Mouse (Mus musculus) frontal cortex, adult 2 months (tissue): ENCODE results near the gene Npy1r. TPM values are rescaled to one million over a fixed set of nuclear protein-coding genes. Genes with fewer than 3 reads are reported as not detected.
A peak's percentile ranks its signal among the peaks of the same experiment; 100 is the strongest.

Source experiments
- DNase-seq, 2 experiments: peaks; one replicate each; pipeline ENCODE4 v3.0.0; 2022; ENCODE audit warnings: low spot score in 1 of 2; ENCODE audit errors: extremely low spot score in 1 of 2
- polyA plus RNA-seq: library from polyadenylated mRNA; depleted of rRNA; stranded (reverse); fragments of >200 nt; gene quantifications from 2 replicates; pipeline ENCODE4 v1.2.3, GENCODE M21; 2012; rRNA removed

The Npy1r gene
- 19.6 and 22.5 TPM in 2 replicates for polyA plus RNA-seq

DNA sequence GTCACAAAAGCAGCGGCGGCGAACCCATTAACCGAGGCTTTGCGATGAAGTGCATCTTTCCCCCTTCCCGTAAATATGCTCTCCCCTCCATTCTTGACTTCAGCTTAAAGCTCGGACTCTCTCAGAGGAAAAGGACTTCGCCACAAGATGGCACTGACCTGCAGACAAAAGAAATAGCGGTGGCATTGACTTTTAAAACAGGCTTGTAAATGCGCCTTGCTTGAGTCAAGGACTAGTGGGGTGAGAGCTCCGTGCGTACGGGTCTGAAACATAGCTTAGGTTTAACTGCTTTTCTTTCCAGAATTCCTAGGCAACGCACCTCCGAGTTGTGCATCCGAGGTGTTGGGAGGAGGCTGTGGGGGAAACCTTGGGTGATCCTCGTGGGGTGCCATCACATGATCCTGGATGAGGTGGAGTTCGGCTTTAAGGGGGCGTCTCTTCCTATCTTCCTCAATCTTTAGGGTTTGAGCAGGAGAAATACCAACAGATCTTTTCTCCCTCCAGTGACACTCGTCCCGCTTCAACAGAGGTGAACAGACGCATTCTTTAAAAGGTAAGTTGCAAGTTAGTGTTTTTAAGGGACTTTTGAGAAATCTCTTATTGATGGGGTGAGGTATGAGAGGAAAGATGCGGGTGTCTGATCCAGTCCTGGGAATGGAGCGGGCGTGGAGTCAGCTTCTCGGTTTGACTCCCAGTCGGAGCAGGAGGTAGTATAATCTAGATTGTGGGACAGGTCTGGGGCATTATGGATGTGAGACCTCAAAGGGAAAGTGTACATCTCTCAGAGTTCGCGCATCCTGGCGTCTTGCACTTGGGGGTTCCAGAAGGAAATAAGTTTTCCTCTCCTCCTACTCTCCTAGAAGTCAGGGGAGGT, at the start of gene Npy1r:
Gene Npy1r (plus strand): TSS at position 223 of the 874 bp plus-strand sequence.
- DNase-seq: peak; percentile 51 to 79

DNA sequence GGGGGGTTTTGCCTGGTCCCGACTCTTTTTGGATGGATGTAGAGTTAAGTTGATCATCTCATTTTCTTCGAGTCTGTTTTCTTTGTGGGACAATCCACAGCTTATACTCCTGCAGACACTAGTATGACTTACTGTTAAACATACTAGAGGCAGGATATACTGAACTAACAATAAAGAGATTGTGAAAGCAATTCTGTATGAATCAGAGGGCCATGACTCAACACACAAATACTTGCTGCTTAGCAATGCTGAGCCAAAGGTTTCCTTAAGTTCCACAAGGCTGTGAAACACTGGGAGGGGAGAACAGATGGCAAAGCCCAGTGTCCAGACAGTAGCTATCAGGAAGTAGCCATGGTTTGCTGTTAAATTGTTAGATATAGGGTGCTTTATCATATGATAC, 15.7 kb upstream of the Npy1r start:
- no peak for DNase-seq

DNA sequence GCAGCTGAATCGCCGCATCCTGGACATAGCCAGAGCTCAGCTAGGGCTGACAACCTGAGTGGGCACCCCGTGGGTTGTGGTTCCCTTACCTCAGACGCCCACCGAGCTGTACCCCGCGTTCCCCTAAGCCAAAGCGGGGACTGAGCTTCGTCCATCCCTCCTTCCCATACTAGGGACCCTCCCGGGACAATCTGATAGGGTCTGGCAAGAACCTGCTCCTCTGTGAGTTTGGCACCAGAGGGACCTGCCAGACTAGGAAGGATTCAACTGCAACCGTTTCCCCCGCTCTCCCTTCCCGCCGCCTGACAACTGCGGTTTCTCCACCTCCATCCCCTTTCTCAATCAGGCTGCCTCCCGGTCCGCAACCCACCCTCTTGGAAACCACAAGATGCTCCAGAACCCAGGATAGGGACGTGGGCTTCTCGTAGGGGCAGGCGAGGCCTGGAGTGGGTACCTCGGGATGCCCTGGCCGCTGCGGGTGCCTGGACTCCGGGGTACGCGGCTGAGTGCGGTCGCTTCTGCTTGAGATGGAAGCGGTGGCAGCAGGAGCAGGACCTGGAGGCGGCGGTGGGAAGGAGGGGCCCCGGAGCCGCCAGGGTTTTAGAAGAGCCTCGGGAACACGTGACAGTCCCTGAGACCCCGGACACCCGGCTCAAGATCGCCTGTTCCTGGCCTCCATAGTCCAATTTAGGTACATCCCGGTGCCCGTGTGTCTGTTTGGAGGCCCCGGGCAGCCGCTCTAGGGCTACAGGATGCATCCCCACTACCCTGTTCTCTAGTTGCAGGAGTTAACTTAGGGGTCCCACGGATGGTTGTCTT, 9.3 kb upstream of the Npy1r start, which contains the start of gene Npy5r:
Gene Npy5r (minus strand): TSS at position 618 of the 819 bp plus-strand sequence.
- peak in 1 of 2 experiments; percentile 51 for DNase-seq

DNA sequence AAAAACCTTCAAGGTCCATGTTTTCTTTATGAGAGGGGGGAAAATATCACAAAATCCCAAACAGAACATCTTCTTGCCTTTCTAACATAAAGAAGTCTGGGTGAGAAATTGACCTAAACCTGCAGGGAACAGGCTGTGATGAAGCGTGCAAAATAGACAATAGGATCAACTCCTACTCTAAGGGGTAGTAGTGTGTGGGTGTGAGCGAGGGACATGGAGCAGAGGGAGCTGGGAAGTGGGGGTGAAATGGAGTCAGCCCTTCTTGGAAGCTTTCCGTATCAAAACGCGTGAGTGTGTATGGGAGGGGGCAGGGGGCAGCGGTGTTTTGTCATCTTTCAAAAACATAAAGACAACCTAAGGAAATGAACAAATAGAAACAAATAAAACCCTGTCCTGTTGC, 8.6 kb upstream of the Npy1r start:
- DNase-seq: peak in 1 of 2 experiments; percentile 37

DNA sequence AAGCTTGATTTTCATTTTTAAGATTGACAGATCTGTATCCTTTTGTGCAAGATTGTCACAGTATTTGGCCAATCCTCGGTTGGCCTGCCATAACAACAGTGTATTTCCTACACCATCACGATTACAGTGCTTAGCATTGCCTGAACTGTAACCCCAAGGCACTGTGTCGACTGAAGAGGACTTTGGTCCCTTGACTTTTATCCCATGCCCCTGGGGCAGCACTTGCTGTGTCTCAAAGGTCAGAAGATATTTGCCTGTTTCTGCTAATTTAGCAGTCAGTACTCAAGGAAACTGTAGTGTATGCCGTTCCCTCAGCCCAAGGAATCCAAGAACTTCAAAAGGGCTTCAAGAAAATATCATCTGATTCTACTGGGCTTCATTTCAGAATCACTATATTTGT, 8.2 kb upstream of the Npy1r start:
- no peak for DNase-seq

DNA sequence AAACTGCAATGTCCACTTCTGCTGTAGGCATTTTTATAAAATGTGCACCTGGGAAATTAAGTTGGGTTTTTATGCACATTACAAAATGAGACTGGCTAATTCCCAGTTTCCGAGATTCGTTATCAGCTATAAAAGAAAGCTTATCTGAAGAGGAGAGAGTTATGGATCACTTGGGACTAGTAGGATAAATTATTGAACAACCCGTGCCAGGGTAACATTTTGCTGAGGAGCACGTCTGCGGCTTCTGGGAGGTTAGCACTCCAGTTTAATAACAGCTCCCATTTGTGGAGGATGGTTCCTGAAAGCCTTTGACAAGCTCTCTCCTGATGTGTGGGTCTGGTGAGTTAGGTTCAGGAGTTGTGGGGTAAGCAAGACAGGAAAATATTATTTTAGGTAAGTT, 6.6 kb upstream of the Npy1r start:
- no peak for DNase-seq

DNA sequence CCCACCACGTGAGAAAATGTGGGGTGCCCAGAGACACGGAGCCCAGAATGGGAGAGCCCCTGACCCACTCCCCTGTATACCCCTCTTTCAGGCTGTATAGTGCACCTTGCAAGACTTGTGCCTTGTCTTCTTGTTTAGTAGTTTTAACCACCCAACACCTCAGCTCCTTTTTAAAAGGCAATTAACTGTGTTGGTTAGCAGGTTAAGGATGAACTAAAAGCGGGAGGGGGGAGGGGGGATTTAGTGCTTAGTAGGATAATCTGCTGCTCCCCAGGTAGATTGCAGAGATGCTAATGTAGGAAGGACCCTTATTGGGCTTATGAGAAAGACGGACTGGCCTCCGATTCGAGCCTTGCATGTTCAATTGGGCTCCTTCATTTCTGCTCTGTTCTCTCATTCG, 1.0 kb downstream of the Npy1r start:
- DNase-seq: no peak

DNA sequence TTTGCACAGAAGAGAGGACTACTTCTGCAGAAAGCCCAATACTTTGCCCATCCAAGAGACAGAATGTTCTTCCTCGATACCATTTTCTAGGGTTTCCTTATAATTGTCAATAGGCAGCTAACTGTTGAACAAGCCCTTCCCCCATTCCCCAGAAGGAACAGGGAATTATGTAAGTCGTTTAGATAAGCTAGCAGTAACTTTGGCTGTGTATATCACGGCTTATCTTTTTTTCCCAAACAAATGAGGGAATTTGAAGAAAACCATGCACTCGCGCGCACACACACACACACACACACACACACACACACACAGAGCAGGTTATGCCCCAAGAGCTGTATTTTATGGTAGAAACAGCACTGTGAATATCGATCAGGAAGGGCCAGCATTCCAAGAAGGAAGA, 1.8 kb downstream of the Npy1r start:
- DNase-seq: peak in 1 of 2 experiments; percentile 36

DNA sequence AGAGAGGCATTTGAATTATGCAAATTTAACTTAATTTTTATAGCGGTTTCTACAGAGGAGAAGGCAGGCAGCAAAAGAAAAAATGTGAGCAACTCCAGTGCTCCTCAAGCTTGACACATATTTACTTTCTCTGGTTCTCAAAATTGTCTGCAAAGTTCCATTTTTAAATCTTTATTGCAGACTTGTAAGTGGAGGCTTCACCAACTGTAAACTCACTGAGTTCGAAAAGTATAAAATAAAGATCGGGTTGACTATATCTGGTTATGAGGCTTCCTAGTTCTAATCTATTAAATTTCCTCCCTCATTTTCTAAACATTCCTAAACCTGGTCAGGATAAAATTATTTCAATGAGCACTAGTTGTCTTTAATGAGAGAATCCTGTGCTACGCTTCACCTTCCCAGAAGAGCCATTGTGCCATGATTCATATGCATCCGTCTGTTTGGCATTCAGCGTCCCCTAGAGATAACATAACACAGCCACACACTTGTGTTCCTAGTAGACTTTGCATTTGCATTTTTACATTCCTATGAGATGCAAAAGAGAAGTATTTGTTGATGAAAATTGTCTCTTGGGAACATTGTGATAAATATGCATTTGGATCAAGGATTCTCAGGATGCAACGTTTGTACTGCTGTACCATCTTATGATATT, 17.5 kb downstream of the Npy1r start:
- DNase-seq: no peak

DNA sequence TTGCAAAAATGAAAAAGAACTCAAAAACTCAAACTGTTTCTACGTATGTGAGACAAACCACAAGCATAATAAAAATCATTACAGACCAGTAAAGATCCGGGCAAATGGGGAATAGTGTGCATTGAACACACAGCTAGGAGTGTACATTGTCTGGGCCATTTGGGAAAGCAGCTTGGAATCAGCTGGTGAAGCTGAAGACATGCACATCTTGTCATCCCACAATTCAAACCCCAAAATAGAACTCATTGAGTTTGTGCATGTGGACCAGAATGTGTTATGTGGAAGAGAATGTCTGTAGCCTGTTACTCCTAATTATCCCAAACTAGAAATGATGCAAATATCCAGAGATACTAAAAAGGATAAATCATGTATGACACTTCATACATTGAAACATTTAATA, 25.8 kb downstream of the Npy1r start:
- no peak for DNase-seq

DNA sequence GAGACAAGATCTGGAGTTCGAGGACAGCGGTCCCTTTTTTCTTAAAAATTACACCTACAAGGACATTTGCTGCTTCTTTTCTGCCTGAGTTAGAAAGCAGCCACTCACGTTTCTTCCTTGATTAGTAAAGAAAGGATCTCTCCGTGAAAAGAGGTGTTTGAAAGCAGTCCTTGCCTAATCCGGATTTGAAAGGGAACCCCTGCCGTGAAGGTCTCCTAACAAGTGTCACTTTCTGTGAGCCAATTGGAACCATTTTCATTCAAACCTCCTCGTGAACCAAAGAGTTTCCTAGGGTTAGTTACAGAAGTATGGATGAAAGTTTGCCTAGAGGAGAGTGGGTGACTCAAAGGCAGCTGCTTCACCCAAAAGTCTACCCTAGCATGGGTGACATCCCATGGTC, 32.5 kb downstream of the Npy1r start:
- DNase-seq: no peak

DNA sequence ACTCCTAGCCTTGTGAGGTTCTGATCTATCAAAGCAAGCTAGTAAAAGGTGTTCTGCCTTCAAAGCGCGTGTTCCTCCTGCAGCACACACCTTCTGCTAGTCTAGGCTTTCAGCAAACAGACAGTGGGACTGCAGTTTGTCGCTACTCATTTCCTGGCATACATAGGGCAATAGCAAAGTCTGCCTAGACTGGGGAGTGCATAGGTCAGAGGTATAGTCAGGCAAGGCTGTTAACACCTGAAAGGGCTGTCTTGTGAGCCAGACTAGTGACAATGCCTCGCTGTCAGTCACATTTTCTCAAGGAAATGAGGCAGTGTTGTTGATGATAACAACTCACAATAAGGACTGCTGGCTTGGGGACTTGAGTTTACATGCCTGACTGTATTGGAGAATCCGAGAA, 35.0 kb downstream of the Npy1r start:
- no peak for DNase-seq

DNA sequence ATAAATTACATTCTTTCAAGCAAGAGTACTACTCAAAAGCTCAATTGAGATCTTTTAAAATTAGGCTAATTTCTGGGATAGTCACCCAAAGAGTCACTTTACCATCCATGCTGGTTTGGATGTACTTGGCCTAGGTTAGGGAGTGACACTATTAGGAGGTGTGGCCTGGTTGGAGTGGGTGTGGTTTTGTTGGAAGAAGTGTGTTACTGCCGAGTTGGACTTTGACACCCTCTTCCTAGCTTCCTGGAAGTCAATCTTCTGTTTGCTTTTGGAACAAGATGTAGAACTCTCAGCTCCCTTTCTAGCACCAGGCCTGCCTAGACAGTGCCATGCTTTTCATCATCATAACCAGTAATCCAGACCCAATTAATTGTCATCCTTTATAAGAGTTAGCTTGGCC, 45.4 kb downstream of the Npy1r start:
- DNase-seq: no peak

DNA sequence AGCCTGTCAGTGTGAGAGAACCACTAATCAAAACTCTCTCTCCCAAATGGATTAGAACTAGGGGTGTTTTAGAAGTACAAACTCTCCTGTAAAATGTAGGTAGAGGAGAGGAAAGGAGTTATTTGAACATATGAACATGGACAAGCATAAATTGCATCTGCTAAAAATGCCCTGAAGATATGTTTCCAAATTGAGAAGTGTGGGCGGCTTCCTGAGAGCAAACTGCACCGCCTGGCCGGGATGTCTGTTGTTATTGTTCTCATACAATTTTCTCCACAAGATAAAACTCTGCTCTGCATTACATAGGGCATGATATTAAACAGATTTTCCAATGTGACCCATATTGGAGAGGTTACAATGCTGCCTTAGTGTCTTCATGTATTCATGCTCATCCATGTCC, 48.6 kb downstream of the Npy1r start:
- peak in 1 of 2 experiments; percentile 45 for DNase-seq

DNA sequence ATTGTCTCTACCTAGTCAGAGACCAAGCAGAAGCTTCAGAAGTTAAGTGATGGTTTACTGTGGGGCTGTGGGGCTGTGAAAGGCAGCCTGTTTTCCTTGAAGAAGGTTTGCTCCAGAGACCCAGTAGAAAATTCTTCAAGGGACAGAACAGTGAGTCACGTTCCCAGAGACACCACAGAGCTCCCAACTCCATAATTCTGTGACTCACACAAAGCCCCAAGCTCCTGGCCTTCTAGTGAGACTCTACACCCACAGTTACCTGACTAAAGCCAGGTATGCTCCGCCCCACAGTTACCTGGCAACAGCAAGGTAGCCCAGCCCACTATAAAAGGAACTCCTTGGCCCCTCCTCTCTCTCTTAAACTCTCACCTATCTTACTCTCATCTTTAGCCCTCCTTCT, 54.6 kb downstream of the Npy1r start:
- DNase-seq: no peak

DNA sequence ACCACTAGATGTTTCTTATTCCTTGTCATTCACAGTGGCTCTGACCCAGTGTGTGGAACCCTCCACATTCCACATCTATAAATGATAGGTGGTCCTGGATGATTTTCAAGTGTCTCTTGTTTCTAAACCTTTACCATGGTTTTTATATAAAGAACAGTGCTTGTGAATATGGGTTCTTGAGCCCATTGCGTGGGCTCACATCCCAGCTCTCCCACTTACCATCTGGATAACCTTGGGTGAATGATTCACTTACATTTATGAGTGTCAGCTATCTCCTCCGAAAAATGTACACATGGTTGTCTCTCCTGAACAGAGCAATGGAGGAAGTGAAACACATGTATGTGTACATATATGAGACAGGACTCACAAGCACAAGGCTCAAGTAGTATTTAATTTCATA, 59.2 kb downstream of the Npy1r start:
- DNase-seq: peak in 1 of 2 experiments; percentile 59

Other genes with a start within 250 kb of the Npy1r start
- gene Tma16, start 210.7 kb upstream of the Npy1r start, polyA plus RNA-seq: 9.4 and 9.8 TPM in 2 replicates
- 0.04 and 0.08 TPM in 2 replicates for gene Tktl2, start 185.4 kb upstream of the Npy1r start, polyA plus RNA-seq
- gene Npy5r, start 9.1 kb upstream of the Npy1r start, polyA plus RNA-seq: 4.2 and 6.5 TPM in 2 replicates
- gene Naf1, start 163.0 kb downstream of the Npy1r start, polyA plus RNA-seq: 10.4 TPM in 2 replicates